Mouse (Mus musculus) stomach, postnatal 0 days (tissue): ENCODE results near the gene Olfr1454.

Experiments used
- CTCF ChIP-seq: IDR thresholded peaks from 2 replicates; pipeline ENCODE4 v1.5.1; 2016; ENCODE audit warnings: antibody characterized with exemption, low read depth, mild to moderate bottlenecking, moderate library complexity
- EP300 ChIP-seq: optimal IDR thresholded peaks from 2 replicates; pipeline ENCODE3; 2016; ENCODE audit warnings: antibody characterized with exemption

DNA sequence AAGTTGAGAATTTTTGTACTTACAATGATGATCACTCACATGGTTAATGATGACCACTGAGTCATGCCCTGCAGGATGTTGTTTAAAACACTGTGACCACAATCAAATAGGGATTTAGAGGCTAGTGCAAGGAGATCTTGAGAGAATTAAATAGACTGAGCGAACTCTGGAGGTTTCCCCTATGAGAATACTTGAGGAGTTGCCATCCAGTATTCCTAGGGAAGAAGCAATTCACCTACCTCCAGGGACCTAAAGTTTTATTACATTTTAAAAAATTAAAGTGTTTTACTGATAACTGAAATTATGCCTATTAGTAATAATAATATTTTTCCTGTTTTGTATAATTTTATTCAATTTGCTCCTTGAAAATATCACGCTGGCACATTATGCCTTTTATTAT lies 37.4 kb downstream of the Olfr1454 start, which contains the start of gene Olfr1457:
- TF ChIP-seq CTCF (no peak), EP300 (no peak)
